ENCODE assay signal across 19 mouse cellular contexts in the genomic region with DNA sequence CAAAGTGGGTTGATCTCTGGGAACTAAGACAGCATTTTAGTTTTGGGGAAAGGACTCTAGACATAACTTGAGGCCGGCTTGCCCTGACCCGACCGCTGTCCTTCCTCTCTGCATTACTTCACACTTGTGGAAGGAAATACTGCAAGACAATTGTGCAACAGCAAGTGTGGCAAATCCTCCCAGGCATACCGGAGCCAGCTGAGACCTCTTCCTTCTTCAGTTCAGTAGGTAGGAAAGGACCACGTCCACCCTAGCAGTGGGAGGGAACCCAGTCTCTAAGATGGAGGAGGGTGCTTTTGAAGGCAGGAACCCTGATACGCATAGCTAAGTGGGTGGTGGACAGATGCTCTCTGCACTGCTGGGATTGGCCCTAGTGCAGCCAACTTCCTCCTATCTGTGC. TPM values are rescaled to one million over a fixed set of nuclear protein-coding genes. Genes with fewer than 3 reads are reported as not detected.
A peak's percentile ranks its signal among the peaks of the same experiment; 100 is the strongest.
DNase-seq lines count a peak whose midpoint lies in the region; ATAC-seq lines count a peak whose summit lies in the region.
"Had no signal": no experiment of that assay in that cellular context is flagged by ENCODE, and none has a peak within 500 bp of the region (broad histone marks: within the 10 kb centered on the region; RNA-seq: fewer than 3 reads in every experiment).

No protein-coding gene starts in this region.

- no peaks in the 10 kb centered on the region for H3K27me3 ChIP-seq in liver, embryonic 13.5 days
- H3K27me3 ChIP-seq in hindbrain, embryonic 10.5 days (ENCODE audit: insufficient read depth, poor library complexity, severe bottlenecking), result no peaks in the 10 kb centered on the region
- H3K27me3 ChIP-seq in limb, embryonic 10.5 days (ENCODE audit: low read depth, poor library complexity, severe bottlenecking), result no peaks in the 10 kb centered on the region
- H3K27me3 ChIP-seq: midbrain, embryonic 13.5 days; neural tube, embryonic 15.5 days had no signal

- peak; percentile 34; the same call in 1 of the 2 replicates for ATAC-seq in liver, embryonic 13.5 days (ENCODE audit: low read depth)
- ATAC-seq in megakaryocyte, adult 5-6 weeks (ENCODE audit: poor library complexity, severe bottlenecking), result peak; percentile 93
- ATAC-seq: hindbrain, embryonic 16.5 days; midbrain, embryonic 13.5 days had no signal

- peaks cover 2% of the 10 kb centered on the region for H3K4me1 ChIP-seq in liver, embryonic 13.5 days (replicated peaks)
- no peaks in the 10 kb centered on the region for H3K4me1 ChIP-seq in hindbrain, embryonic 10.5 days (replicated peaks)
- H3K4me1 ChIP-seq in limb, embryonic 10.5 days, result no peaks in the 10 kb centered on the region
- H3K4me1 ChIP-seq: midbrain, embryonic 13.5 days; neural tube, embryonic 15.5 days had no signal

- H3K9ac ChIP-seq in liver, embryonic 13.5 days, result no peak overlapping the region
- H3K9ac ChIP-seq: midbrain, embryonic 13.5 days; neural tube, embryonic 15.5 days had no signal

- peak; percentile 53 for DNase-seq in adrenal gland, postnatal 14 days
- no peak for DNase-seq in adrenal gland, postnatal 10 days
- DNase-seq in brain, adult 2 months (ENCODE audit: low read depth, low spot score), result peak; percentile 37
- no peak for DNase-seq in liver, embryonic 13.5 days
- no peak for DNase-seq in hindbrain, embryonic 10.5 days (ENCODE audit: low spot score)
- no peak for DNase-seq in limb, embryonic 10.5 days (ENCODE audit: low spot score)
- DNase-seq in spleen, adult 12 weeks (ENCODE audit: low spot score), result no peak
- DNase-seq: cerebellum, adult 2 months; embryo, embryonic 11 days; kidney, adult 2 months; right cerebral cortex, adult 18-20 months; thymus, postnatal 4 days had no signal

- H3K9me3 ChIP-seq in liver, embryonic 13.5 days (replicated peaks), result no peaks in the 10 kb centered on the region
- H3K9me3 ChIP-seq in hindbrain, embryonic 10.5 days, result 0 out of 2 replicates have a peak, but pooled peaks cover 3% of the 10 kb centered on the region
- H3K9me3 ChIP-seq in limb, embryonic 10.5 days (replicated peaks), result no peaks in the 10 kb centered on the region
- H3K9me3 ChIP-seq: midbrain, embryonic 13.5 days; neural tube, embryonic 15.5 days had no signal

- WGBS in liver, embryonic 13.5 days (ENCODE audit: insufficient replicate concordance), result 67% methylated on average over 6 of the region's 6 CpGs
- 96% methylated on average over 6 of the region's 6 CpGs for WGBS in hindbrain, embryonic 10.5 days
- WGBS in limb, embryonic 10.5 days, result 92% methylated on average over 6 of the region's 6 CpGs

- H3K4me3 ChIP-seq in liver, embryonic 13.5 days (replicated peaks), result no peak overlapping the region
- no peak overlapping the region for H3K4me3 ChIP-seq in hindbrain, embryonic 10.5 days
- H3K4me3 ChIP-seq in limb, embryonic 10.5 days, result no peak overlapping the region
- H3K4me3 ChIP-seq: layer of hippocampus, adult 2 months; midbrain, embryonic 13.5 days; neural tube, embryonic 15.5 days had no signal

- peaks cover 99% of the 10 kb centered on the region for H3K36me3 ChIP-seq in liver, embryonic 13.5 days
- H3K36me3 ChIP-seq in hindbrain, embryonic 10.5 days, result peaks cover 100% of the 10 kb centered on the region
- peaks cover 100% of the 10 kb centered on the region for H3K36me3 ChIP-seq in limb, embryonic 10.5 days

- H3K4me2 ChIP-seq in liver, embryonic 13.5 days, result no peak overlapping the region
- H3K4me2 ChIP-seq: midbrain, embryonic 13.5 days; neural tube, embryonic 15.5 days had no signal

- no peak overlapping the region for H3K27ac ChIP-seq in liver, embryonic 13.5 days
- no peak overlapping the region for H3K27ac ChIP-seq in hindbrain, embryonic 10.5 days
- no peak overlapping the region for H3K27ac ChIP-seq in limb, embryonic 10.5 days
- H3K27ac ChIP-seq: layer of hippocampus, adult 2 months; midbrain, embryonic 13.5 days; neural tube, embryonic 15.5 days had no signal

RNA-seq across cellular contexts. Expression of gene Pgd, which starts 10.9 kb away (rescaled TPM):
- 191 and 194 TPM in 2 replicates for total RNA-seq in adrenal gland, postnatal 14 days (2021)
- total RNA-seq in adrenal gland, postnatal 10 days (2021), result 100 to 1,000 TPM; 175 to 176 TPM
- 74.7 and 80.2 TPM in 2 replicates for polyA plus RNA-seq in liver, embryonic 13.5 days (2015; fragmentation: Nextera tagmentation; extraction: Ambion mirVana)
- 163 and 175 TPM in 2 replicates for total RNA-seq in megakaryocyte, adult 5-6 weeks (2015)
- total RNA-seq in megakaryocyte, adult 5-6 weeks (2017), result 146 and 161 TPM in 2 replicates
- polyA plus RNA-seq in hindbrain, embryonic 10.5 days (2016; fragmentation: Nextera tagmentation; extraction: Ambion mirVana), result 143 and 161 TPM in 2 replicates
- 159 and 173 TPM in 2 replicates for polyA plus RNA-seq in limb, embryonic 10.5 days (2016; fragmentation: Nextera tagmentation; extraction: Ambion mirVana)

RNA-seq across cellular contexts. Expression of gene Cenps, which starts 18.3 kb away (rescaled TPM):
- total RNA-seq in adrenal gland, postnatal 14 days (2021), result 10.6 and 13.0 TPM in 2 replicates
- total RNA-seq in adrenal gland, postnatal 10 days (2021), result 10 to 100 TPM in 1 of 2 experiments, 1 to 10 TPM in 1; 7.8 to 11.0 TPM
- 20.7 and 24.8 TPM in 2 replicates for polyA plus RNA-seq in liver, embryonic 13.5 days (2015; fragmentation: Nextera tagmentation; extraction: Ambion mirVana)
- 13.0 and 15.8 TPM in 2 replicates for total RNA-seq in megakaryocyte, adult 5-6 weeks (2015)
- 7.7 and 18.6 TPM in 2 replicates for total RNA-seq in megakaryocyte, adult 5-6 weeks (2017)
- 56.0 and 61.9 TPM in 2 replicates for polyA plus RNA-seq in hindbrain, embryonic 10.5 days (2016; fragmentation: Nextera tagmentation; extraction: Ambion mirVana)
- polyA plus RNA-seq in limb, embryonic 10.5 days (2016; fragmentation: Nextera tagmentation; extraction: Ambion mirVana), result 56.2 and 59.6 TPM in 2 replicates

RNA-seq across cellular contexts. Expression of gene Cort, which starts 29.1 kb away (rescaled TPM):
- total RNA-seq in adrenal gland, postnatal 14 days (2021), result 1.3 and 2.2 TPM in 2 replicates
- total RNA-seq in adrenal gland, postnatal 10 days (2021), result 1 to 10 TPM; 1.5 TPM
- not detected in 2 replicates for polyA plus RNA-seq in liver, embryonic 13.5 days (2015; fragmentation: Nextera tagmentation; extraction: Ambion mirVana)
- not detected in 2 replicates for total RNA-seq in megakaryocyte, adult 5-6 weeks (2015)
- 0.51 TPM in 1 of 2 replicates, not detected in the other for total RNA-seq in megakaryocyte, adult 5-6 weeks (2017)
- polyA plus RNA-seq in hindbrain, embryonic 10.5 days (2016; fragmentation: Nextera tagmentation; extraction: Ambion mirVana), result 0.25 and 1.0 TPM in 2 replicates
- 0.23 and 0.24 TPM in 2 replicates for polyA plus RNA-seq in limb, embryonic 10.5 days (2016; fragmentation: Nextera tagmentation; extraction: Ambion mirVana)
- polyA plus RNA-seq: heart, embryonic 16.5 days; kidney, adult 2 months; neural tube, embryonic 15.5 days; testis, adult 2 months had no signal

RNA-seq across cellular contexts. Expression of gene Dffa, which starts 51.8 kb away (rescaled TPM):
- 18.4 and 25.5 TPM in 2 replicates for total RNA-seq in adrenal gland, postnatal 14 days (2021)
- total RNA-seq in adrenal gland, postnatal 10 days (2021), result 10 to 100 TPM; 21.0 to 23.9 TPM
- 20.7 and 22.7 TPM in 2 replicates for polyA plus RNA-seq in liver, embryonic 13.5 days (2015; fragmentation: Nextera tagmentation; extraction: Ambion mirVana)
- 11.5 and 14.6 TPM in 2 replicates for total RNA-seq in megakaryocyte, adult 5-6 weeks (2015)
- 14.8 and 16.7 TPM in 2 replicates for total RNA-seq in megakaryocyte, adult 5-6 weeks (2017)
- 33.1 and 36.3 TPM in 2 replicates for polyA plus RNA-seq in hindbrain, embryonic 10.5 days (2016; fragmentation: Nextera tagmentation; extraction: Ambion mirVana)
- polyA plus RNA-seq in limb, embryonic 10.5 days (2016; fragmentation: Nextera tagmentation; extraction: Ambion mirVana), result 30.6 and 33.8 TPM in 2 replicates

RNA-seq across cellular contexts. Expression of gene Pex14, which starts 56.0 kb away (rescaled TPM):
- total RNA-seq in adrenal gland, postnatal 14 days (2021), result 61.7 and 64.1 TPM in 2 replicates
- 10 to 100 TPM; 67.9 to 74.0 TPM for total RNA-seq in adrenal gland, postnatal 10 days (2021)
- 27.7 and 28.4 TPM in 2 replicates for polyA plus RNA-seq in liver, embryonic 13.5 days (2015; fragmentation: Nextera tagmentation; extraction: Ambion mirVana)
- total RNA-seq in megakaryocyte, adult 5-6 weeks (2015), result 7.7 and 7.8 TPM in 2 replicates
- 10.7 and 12.3 TPM in 2 replicates for total RNA-seq in megakaryocyte, adult 5-6 weeks (2017)
- 60.4 and 60.8 TPM in 2 replicates for polyA plus RNA-seq in hindbrain, embryonic 10.5 days (2016; fragmentation: Nextera tagmentation; extraction: Ambion mirVana)
- polyA plus RNA-seq in limb, embryonic 10.5 days (2016; fragmentation: Nextera tagmentation; extraction: Ambion mirVana), result 65.0 and 66.1 TPM in 2 replicates

Comparison
In these comparisons a context has a peak if more than half of its experiments do, and no peak if none do; other contexts are left out.
1. DNase-seq: peak in adrenal gland, postnatal 14 days (single experiment) and brain, adult 2 months (single experiment); none in adrenal gland, postnatal 10 days (single experiment), liver, embryonic 13.5 days (single experiment), hindbrain, embryonic 10.5 days (single experiment), limb, embryonic 10.5 days (single experiment) and spleen, adult 12 weeks (single experiment).